Mouse (Mus musculus) heart, adult 2 months (tissue): ENCODE data around the gene Tnp2.

Experiments
- CTCF ChIP-seq: fragments of 200-600 bp; IDR thresholded peaks from 2 replicates; pipeline ENCODE4 v1.8.1; 2022; ENCODE audit warnings: antibody characterized with exemption, mild to moderate bottlenecking, moderate library complexity
- EP300 ChIP-seq: fragments of 200-500 bp; IDR thresholded peaks from 2 replicates; pipeline ENCODE4 v1.6.1; 2011; ENCODE audit warnings: low read depth, low read length, control low read depth; ENCODE audit not compliant: insufficient read depth
- POLR2A ChIP-seq: fragments of 200-500 bp; IDR thresholded peaks from 2 replicates; pipeline ENCODE4 v1.6.1; 2011; ENCODE audit warnings: mild to moderate bottlenecking, low read depth, low read length, control low read depth; ENCODE audit not compliant: insufficient read depth

DNA sequence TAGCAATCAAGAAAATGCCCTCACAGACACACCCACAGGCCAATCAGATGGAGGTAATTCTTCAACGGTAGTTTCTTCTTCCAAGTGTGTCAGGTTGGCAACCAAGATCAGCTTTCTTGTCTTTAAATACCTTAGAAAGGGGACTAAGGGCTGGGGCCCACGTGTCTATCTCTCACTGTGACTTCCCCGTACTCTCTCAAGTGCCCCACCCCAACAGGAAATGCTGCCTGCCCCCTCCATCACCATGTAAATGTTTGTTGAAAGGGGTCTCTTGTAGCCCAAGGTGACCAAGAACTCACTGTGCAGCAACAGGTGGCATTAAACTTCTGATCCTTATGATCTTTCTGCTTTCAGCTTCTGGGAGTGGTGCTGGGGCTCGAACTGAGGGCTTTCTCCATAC is 25.3 kb upstream of the Tnp2 start:
- no peak for TF ChIP-seq POLR2A
- no peak for TF ChIP-seq CTCF
- TF ChIP-seq EP300: no peak
